8 mouse cellular contexts compared by ENCODE assay signal in genomic region chr10:87447754-87448095, GRCm38 (mm10). TPM values are rescaled to one million over a fixed set of nuclear protein-coding genes. Genes with fewer than 3 reads are reported as not detected.
DNase-seq lines count a peak whose midpoint lies in the region; ATAC-seq lines count a peak whose summit lies in the region.

No protein-coding gene starts in this region.

- H3K36me3 ChIP-seq in embryonic facial prominence, embryonic 11.5 days (replicated peaks; ENCODE audit: control insufficient read depth, insufficient read depth, low read depth, low read length) = no peaks in the 10 kb centered on the region
- no peaks in the 10 kb centered on the region for H3K36me3 ChIP-seq in midbrain, embryonic 11.5 days (ENCODE audit: control insufficient read depth, insufficient read depth, low read length)

- ATAC-seq in frontal cortex, adult (ENCODE audit: low TSS enrichment) = peak; percentile 47; the same call in 1 of the 2 replicates
- ATAC-seq in embryonic facial prominence, embryonic 11.5 days (replicated peaks; ENCODE audit: insufficient number of reproducible peaks, low FRiP score, low TSS enrichment, low read depth) = peak; percentile 98
- peak; percentile 99 for ATAC-seq in midbrain, embryonic 11.5 days (ENCODE audit: low FRiP score)

- H3K9me3 ChIP-seq in embryonic facial prominence, embryonic 11.5 days (replicated peaks; ENCODE audit: control insufficient read depth, low read length) = no peaks in the 10 kb centered on the region
- no peaks in the 10 kb centered on the region for H3K9me3 ChIP-seq in midbrain, embryonic 11.5 days (ENCODE audit: control insufficient read depth, low read length)

- no peak overlapping the region for H3K9ac ChIP-seq in embryonic facial prominence, embryonic 11.5 days (replicated peaks; ENCODE audit: low read length)
- H3K9ac ChIP-seq in midbrain, embryonic 11.5 days (ENCODE audit: low read length) = no peak overlapping the region

- no peak overlapping the region for H3K4me3 ChIP-seq in embryonic facial prominence, embryonic 11.5 days (ENCODE audit: low read depth, low read length)
- no peak overlapping the region for H3K4me3 ChIP-seq in midbrain, embryonic 11.5 days (ENCODE audit: low read depth, low read length)

- 0% methylated on average over 9 of the region's 9 CpGs for WGBS in embryonic facial prominence, embryonic 11.5 days
- under 1% methylated on average over 9 of the region's 9 CpGs for WGBS in midbrain, embryonic 11.5 days

- no peak overlapping the region for H3K27ac ChIP-seq in embryonic facial prominence, embryonic 11.5 days (replicated peaks; ENCODE audit: low read depth, low read length)
- peak overlapping the region; percentile 74; the same call in 1 of the 2 replicates for H3K27ac ChIP-seq in midbrain, embryonic 11.5 days (ENCODE audit: low read depth, low read length)

- no peaks in the 10 kb centered on the region for H3K4me1 ChIP-seq in embryonic facial prominence, embryonic 11.5 days (ENCODE audit: control insufficient read depth, insufficient read depth, low read length)
- peaks cover 23% of the 10 kb centered on the region for H3K4me1 ChIP-seq in midbrain, embryonic 11.5 days (ENCODE audit: control insufficient read depth, insufficient read depth, low read length)

- no peak for DNase-seq in frontal cortex, postnatal 25 days (ENCODE audit: low spot score in 2 of 2)
- peak; percentile 83 for DNase-seq in embryonic facial prominence, embryonic 11.5 days (ENCODE audit: low spot score)
- peak; percentile 52 for DNase-seq in layer of hippocampus, adult 11-12 months (ENCODE audit: low spot score)
- DNase-seq in midbrain, embryonic 11.5 days (ENCODE audit: low spot score, missing footprints) = peak; percentile 98
- DNase-seq in yolk sac, embryonic 10.5 days (ENCODE audit: low spot score) = peak; percentile 12
- no peak for DNase-seq in MN1 (ENCODE audit: low spot score)
- no peak for DNase-seq in urinary bladder, postnatal 4 days (ENCODE audit: low spot score in 2 of 2)

- H3K27me3 ChIP-seq in embryonic facial prominence, embryonic 11.5 days (ENCODE audit: control insufficient read depth, insufficient read depth, low read length) = no peaks in the 10 kb centered on the region
- H3K27me3 ChIP-seq in midbrain, embryonic 11.5 days (ENCODE audit: control insufficient read depth, insufficient read depth, low read length) = no peaks in the 10 kb centered on the region

- H3K4me2 ChIP-seq in embryonic facial prominence, embryonic 11.5 days (ENCODE audit: low read depth, low read length) = peak overlapping the region; percentile 5; the same call in 1 of the 2 replicates
- H3K4me2 ChIP-seq in midbrain, embryonic 11.5 days = peak overlapping the region; percentile 21

RNA-seq across cellular contexts. Expression of gene Ascl1, which starts 45.7 kb away (rescaled TPM):
- polyA plus RNA-seq in embryonic facial prominence, embryonic 11.5 days (2014; fragmentation: Nextera tagmentation; extraction: Ambion mirVana) = 10.6 and 11.1 TPM in 2 replicates
- polyA plus RNA-seq in midbrain, embryonic 11.5 days (2014; fragmentation: Nextera tagmentation; extraction: Ambion mirVana) = 94.5 and 95.2 TPM in 2 replicates

Comparison
In these comparisons a context has a peak if more than half of its experiments do, and no peak if none do; other contexts are left out.
1. ATAC-seq: peak in every context shown above with its lines; median percentile 99 in midbrain, embryonic 11.5 days; 98 in embryonic facial prominence, embryonic 11.5 days; 47 in frontal cortex, adult.
2. DNase-seq: peak in embryonic facial prominence, embryonic 11.5 days (single experiment), layer of hippocampus, adult 11-12 months (single experiment), midbrain, embryonic 11.5 days (single experiment) and yolk sac, embryonic 10.5 days (single experiment); none in frontal cortex, postnatal 25 days (0 of 2), MN1 (single experiment) and urinary bladder, postnatal 4 days (0 of 2).